Mouse (Mus musculus): ENCODE results near the gene Mag.

DNA sequence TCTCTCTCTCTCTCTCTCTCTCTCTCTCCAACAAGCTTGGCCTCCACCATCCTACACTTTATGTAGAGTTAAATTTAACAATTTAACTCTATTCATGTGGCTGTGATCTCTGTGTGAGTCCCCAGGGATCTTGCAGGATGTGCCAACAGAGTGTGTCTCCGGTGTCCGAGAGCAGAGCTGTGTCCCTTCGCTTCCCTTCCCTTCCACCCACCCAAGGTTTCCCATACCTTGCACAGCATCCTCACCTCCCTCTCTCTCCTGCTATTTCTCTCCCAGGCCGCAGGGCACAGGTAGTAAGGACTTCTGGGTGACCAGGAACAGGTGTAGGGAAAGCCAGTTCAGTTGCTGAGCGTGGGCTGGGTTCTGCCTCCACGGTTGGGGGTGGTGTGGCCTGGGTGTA is 35.7 kb downstream of the Mag start:
- no peak for TF ChIP-seq CTCF (IDR thresholded peaks at IDR 0.05; ENCODE audit: extremely low read depth, insufficient read depth, insufficient read length, insufficient replicate concordance)
- peak; percentile 10; the same call in 1 of the 2 replicates for TF ChIP-seq POLR2A (IDR thresholded peaks at IDR 0.05; ENCODE audit: low read depth, low read length)
